Mouse (Mus musculus): ENCODE results near the gene Ptgdr.
"Not testable (repeated sequence)": the region's sequence is repeated elsewhere in the genome, so short reads cannot be mapped to it uniquely, and the experiment has no call there.

Ptgdr gene

DNA sequence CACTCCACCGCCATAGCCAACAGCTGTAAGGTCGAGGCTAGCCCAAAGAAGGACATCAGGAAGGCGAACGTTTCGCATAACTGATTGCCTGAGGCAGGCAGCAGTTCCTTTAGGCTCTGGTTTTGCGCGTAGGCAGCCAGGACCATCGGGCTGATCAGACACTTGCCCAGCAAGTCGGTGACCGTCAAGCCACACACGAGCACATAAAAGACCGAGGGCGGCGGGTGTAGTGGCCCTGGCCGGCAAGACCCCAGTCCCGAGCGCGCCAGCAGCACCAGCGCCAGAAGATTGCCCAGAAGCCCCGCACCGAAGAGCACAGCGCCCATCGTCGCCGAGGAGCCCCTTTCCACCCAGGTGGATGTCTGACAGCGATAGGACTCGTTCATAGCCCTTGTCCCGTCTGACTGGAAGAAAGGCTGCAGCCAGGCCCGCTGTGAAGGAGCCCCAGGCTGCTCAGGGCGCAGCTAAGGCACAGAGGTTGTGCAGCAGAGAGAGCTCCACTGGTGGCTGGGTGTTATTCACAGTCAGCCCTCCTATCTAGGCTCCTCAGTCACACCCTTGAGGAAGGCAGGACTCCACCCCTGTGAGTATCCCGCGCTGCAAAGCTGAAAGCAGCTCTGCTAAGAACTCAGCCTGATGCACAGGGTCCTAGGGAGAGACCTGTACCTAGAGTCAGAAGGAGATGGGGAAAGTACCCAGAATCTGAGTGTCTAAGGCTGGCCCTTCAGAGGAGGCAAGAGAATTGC is at the start of gene Ptgdr:
TSS of gene Ptgdr (minus strand) at position 508 of the 746 bp plus-strand sequence.
- DNase-seq (ENCODE audit: low spot score in 2 of 2) = no peak

DNA sequence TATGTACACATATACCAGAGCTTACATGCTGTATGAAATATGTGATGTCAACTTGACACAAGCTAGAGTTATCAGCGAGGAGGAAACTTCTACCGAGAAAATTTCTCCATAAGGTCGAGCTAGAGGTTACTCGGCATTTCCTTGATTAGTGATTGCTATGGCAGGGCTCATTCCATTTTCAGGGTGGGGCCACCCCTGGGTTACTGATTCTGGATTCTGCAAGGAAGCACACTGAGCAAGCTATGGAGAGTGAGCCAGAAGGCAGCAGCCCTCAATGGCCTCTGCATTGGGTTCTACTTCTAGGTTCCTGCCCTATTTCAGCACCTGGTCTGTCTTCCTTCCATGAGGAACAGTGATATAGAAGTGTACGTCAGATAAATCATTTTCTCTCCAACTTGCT is 48.6 kb upstream of the Ptgdr start:
- no peak for DNase-seq (ENCODE audit: low spot score in 2 of 2)

DNA sequence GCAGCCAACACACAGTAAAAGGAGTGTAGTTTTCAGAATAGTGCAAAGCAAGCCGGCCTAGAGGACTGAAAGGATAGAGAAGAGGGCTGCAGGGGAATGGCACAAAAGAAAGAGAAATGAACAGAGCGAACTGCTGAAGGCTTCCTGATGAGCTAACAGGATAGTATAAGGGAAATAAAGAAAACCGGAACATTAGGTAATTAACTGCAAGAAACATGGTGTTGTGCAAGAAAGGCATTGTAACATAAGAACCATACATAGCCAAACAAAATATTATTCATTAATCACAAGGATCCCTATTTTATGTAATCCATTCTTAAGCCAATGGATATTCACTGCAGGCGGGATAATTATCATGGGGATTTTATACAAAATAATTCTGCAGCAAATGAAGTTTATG is 45.0 kb upstream of the Ptgdr start:
- DNase-seq (ENCODE audit: low spot score in 2 of 2) = no peak

DNA sequence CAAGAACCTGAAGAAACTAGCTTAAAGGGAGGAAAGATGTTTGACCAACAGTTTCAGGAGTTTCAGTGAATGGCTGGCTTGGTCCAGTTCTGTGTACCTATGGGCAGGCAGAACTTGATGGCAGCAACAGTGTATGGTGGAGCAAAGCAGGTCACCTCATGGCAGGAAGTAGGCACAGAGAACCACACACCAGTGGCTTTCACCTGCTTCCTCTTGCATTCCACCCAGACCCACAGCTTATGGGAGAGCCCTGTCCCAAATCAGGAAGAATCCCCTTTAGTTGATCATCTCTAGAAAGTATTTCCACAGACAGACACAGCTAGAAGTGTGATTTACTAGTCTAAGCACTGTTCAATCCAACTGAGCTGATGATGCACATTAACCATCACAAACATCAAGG is 42.6 kb upstream of the Ptgdr start:
- DNase-seq (ENCODE audit: low spot score in 2 of 2) = not testable (repeated sequence)

DNA sequence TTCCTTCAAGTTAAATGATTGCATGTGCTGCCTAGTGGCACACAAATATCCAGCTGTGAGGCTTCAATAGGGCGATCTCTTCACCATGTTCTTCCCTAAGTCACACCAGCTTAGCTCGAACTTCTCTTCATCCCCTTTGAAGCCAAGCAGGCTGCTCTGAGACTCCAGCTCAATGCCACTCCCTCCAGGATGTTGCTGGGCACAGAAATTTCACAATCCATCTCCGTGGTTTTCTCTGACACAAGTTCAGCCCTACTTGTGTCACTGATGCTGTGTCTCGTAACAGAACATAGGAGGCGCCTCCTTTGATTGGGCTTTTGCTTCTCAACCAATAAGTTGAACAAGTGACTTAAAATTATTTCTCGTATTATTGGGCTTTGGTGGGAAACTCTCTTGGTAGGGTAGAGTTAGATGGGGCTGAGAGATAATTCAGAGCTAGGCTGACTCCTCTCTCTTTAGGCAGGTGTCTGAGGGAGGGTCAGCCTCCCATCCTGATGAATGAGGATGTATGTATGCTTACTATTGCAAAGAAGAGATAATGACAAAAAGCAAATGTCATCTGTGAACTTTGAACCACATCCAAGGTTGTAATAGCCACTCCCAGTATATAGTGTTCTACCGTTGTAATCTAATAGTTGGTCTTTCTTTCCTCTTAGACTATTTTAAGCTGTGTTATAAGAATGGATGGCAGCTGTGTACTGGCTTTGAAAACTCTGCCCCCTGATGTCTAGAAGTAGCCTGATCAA is 32.4 kb upstream of the Ptgdr start:
- DNase-seq (ENCODE audit: low spot score in 2 of 2) = no peak

DNA sequence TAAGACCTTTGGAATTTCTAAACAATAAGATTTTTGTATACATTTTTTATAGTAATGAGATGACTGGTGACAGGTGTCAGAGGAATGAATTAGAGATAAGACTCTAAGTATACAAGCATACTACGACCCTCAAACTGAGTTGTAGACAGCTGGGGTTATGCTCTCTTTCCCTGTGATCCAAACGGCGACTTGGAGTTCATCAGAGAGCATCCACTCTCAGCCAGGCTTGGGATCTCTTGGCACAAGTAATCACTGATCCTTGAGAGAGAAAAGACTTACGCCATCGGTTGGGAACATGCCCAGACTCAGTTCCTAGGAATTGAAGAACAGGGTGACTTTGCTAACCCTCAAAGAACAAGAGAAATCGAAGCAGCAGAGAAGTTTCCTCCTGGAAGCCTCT is 10.5 kb upstream of the Ptgdr start:
- no peak for DNase-seq (ENCODE audit: low spot score in 2 of 2)

DNA sequence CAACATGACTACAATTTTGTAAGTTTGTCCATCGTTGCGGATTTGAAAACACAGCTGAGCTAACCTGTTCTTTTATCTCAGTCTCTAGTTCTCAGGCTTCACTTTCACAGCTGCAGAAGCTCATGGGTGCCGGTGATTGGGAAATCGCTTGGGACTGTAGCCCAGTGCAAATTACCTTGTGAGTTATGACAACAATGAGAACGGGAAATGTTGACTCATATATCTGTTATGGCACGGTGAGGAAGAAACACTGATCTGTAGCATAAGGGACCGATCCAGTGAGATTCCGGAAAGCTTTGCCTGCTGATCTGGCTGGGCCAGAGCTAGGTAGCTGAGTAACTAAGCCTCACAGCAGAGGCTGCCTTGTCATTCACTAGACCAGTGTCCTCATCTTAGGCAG is 6.5 kb upstream of the Ptgdr start:
- no peak for DNase-seq (ENCODE audit: low spot score in 2 of 2)

DNA sequence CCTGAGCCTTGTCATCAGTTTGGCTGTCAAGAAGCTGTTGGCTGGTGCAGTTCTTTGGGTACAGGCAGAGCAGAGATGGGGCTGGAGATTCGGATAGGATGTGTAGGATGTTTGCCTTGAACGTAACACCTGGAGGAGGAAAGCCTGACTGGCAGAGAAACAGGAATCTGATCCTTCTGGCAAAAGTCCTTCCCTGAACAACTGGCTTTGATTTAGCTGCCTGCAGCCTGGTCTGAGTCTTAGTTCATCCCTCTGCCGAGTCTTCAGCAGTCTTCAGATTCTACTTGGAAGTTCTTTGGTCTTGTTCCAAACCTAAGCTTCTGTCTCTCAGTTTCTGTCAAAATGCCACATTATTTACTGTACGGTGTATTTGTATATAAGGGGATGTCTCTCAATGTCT is 3.9 kb upstream of the Ptgdr start:
- no peak for DNase-seq (ENCODE audit: low spot score in 2 of 2)

DNA sequence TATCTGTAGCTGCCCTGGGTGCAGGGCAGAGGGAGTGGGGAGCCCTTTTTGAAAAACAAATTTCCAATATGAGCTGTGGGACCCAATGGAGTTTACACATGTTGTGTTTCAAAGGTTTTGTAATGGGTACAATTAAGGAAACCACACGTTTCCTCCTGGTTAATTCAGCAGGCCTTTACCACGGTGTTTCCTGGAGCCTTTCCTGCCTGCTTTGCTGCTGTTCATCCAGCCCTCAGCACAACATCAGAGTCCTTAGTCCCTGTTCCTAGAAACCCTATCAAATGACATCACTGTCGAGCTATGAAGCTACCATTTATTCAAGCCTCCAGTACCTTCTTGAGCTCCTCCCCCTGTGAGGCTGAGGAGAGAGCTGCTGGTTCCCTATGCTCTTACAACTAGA is 2.0 kb upstream of the Ptgdr start:
- no peak for DNase-seq (ENCODE audit: low spot score in 2 of 2)

DNA sequence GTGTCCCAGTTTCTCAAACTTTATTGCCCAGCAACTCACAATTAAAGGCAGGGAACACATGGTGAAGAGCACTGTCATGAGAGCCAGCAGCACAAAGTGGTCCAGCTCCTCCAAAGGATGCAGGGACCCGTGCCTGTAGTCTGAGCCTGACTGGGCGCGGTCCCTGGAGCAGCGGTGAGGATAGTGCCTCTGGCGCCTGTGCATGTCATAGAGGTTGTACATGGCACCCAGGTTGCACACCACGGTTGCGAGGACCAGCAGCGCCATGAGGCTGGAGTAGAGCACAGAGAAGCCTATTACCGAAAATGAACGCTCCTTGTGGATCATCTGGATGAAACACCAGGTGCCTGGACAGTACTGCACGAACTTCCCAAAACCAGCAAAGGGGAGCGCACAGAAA is 803 bp downstream of the Ptgdr start:
- no peak for DNase-seq (ENCODE audit: low spot score in 2 of 2)

DNA sequence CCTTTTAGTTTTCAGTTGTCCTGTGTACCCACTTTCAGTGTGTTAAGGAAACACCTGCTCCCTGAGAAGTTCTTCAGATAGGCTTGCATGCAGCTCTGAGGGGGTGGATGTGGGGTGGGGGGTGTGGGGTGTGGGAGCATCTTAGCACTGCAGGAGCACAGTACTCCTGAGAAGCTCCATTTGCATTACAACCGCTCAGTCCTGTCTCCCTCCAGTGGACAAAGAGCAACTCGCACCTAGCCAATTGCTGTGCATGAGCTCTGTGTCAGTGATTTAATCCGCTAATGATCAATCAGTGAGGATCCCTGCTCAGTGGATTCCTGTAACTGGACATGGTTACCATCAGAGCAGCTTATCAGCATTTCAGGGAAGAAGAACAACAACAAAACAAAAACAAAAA is 8.5 kb downstream of the Ptgdr start:
- DNase-seq (ENCODE audit: low spot score in 2 of 2) = peak in 1 of 2 experiments; percentile 10

DNA sequence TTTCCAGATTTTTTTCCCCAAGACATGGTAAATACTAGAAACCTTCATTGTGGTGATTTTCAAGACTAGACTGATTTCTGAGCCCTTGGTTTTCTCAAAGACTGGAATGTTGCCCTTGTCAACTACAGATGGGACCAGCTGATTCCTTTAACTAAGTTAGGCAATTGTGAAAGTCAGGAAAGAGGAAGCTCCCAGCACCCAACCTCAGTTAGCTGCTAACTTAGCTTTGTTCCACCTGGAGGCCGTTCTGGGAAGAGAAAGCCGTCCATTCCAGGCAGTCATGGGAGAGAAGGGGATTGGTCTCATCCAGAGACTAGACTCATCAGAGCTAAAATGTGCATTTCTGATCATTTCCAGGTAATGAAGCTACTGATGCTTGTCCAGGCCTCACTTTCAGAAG is 11.4 kb downstream of the Ptgdr start:
- no peak for DNase-seq (ENCODE audit: low spot score in 2 of 2)

DNA sequence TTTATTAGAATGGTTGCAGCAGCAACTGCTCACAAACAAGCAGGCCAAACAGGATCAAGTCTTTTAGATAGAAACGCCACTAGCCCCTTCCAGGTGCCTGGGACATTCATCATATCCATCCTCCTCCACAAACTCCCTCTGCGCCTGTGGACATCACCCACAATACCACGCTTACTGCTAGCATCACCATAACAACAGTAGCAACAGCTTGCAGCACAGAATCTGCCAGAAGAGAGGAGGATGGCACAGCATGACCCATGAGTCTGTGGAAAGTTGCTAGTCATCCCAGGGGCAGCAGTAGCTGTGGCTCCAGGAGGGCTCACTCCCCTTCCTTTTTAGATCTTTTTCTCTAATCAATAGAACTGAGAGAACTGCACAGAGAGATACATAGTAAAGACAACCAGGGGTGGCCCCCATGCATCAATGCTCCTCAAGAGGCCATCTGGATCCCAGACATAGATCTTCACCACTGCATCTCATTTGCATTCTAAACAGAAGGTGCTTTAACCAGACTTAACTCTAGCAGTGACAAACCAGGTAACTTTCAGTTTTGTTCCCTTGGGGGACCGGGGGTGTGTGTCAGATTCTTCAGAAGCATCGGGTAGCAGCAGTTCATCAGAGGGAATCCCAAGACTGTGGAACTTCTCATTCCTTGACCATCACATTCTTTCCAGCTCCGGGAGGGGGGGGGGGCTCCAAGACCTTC is 12.5 kb downstream of the Ptgdr start:
- peak in 1 of 2 experiments; percentile 13 for DNase-seq (ENCODE audit: low spot score in 2 of 2)

DNA sequence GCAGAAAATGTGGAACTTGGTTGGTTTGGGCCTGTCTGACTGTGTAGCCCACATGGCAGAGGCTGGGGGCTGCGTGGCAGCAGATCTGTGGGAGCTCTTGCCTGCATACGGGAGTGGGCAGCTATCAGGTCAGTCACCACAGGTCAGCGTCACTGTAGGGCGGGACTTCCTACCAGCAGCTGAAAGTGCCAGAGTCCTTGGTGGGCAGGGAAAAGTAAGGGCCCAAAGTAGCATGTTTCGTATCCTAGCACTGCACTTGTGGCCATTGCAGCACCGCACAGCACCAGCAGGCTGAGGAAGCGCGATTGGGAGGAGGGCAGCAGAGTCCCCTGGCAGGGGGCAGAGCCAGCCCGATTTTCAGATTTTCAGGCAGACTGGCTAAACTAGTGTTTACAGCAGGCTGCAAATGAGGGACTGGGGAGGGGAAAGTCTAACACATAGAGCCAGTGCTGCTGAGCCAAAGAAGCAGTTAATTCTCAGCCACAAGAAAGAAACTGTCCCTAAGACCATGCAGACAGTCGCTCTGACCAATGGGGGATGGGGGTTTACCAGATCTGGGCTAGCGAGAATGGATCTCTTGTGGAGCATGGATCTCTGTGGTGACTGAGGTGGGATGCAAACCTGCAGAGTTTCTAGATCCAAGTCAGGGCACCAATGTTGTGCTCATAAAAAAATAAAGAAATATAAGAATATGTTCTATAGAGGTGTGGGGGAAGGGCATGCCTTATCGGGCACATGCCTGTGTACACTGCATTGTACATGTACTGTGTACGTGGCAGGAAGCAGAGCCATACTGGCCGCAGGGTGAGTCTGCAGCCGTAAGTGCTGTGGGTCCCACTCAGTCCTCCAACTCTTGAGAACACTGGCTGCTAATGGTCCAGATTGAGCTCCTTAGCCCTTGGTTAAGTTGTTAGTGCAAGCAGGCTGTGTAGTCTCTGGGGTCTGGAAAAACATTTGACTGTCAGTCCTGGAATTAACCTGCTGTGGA is 15.1 kb downstream of the Ptgdr start:
- no peak for DNase-seq (ENCODE audit: low spot score in 2 of 2)

DNA sequence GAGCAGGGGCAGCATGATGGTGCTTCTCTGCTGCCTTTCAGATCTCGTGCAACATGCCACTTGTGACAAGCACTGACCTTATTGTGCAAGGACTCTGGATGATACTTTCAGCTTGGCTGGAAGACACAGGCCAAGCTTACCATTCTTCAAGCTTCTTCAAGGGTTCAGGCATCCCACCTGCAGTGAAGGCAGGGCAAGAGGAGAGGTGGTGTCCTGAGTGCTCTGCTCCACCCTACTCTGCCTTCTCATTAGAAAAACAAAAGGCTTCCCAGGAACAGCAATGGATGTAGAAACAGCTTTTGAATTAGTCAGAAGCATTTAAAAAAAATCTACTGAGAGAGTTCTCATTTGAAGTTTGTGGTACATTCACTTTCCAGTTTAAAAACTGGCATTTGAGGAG is 20.5 kb downstream of the Ptgdr start:
- DNase-seq (ENCODE audit: low spot score in 2 of 2) = no peak

DNA sequence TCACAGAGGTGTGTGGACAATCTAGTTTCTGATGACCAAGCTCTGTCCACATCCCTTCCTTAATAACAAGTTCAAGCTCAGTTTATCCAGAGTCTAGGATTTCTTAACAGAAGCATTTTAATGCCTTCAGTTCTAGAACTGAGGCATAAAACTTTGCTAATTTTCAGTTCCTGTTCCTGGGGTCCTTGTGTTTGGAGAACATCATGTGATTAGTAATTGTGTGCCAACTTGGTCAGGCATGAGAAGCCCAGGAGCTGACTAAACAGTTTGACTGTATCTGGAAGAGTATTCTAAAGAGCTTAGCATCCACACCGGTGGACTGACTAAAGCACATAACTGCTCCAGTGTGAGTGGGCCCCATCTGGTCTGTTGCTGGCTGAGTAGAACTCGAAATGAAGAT is 24.0 kb downstream of the Ptgdr start:
- no peak for DNase-seq (ENCODE audit: low spot score in 2 of 2)

DNA sequence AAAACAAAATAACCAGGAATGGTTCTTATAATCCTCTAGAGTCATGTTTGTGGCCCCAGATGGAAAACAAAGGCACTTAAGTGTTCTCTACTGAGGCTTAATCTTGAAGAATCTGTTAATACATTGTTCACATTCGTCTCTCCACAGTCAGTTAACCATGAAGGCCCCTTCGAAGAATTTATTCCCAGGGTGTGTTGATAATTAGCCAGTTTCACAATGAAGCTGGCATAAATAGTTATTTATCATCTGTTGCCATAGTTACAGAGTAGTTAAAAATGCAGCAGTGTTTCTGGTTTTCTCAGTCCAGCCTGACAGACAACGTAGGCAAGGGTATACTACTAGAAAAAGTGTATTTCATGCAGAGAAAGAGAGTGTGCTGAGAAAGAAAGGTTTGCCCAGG is 25.0 kb downstream of the Ptgdr start:
- not testable (repeated sequence) for DNase-seq (ENCODE audit: low spot score in 2 of 2)

DNA sequence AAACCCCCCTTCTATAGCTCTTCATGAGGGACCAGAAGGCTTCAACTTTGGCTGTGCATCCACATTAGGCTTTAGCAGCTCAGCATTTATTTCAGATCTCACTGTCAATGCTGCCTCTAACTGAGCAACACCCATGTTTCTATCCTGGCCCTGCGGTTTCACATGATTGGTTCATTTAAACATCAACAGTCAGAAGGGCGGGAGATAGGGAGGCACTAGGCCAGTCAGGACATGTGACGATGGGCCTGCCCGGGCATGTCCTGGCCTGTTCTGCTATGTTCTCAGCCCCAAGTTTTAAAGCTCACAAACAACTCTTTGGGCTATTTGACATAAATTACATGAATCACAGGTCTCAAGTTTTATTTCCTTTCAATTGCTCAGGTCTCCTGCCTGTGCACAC is 26.1 kb downstream of the Ptgdr start:
- DNase-seq (ENCODE audit: low spot score in 2 of 2) = not testable (repeated sequence)

DNA sequence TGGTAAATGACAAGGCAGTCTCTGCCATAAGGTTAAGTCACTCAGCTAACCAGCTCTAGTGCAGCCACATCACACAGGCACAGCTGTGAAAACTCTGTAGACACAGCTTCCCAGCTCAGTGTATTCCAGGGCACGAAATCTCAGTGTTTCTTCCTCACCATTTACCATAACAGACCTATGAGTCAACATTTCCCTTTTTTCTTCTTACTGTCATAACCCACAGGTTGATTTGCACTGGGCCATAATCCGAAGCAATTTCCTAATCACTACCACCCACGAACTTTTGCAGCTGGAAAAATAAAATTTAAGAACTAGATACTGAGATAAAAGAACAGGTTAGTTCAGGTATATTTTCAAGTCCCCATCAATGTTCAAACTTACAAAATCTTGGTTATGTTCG is 31.4 kb downstream of the Ptgdr start:
- no peak for DNase-seq (ENCODE audit: low spot score in 2 of 2)

DNA sequence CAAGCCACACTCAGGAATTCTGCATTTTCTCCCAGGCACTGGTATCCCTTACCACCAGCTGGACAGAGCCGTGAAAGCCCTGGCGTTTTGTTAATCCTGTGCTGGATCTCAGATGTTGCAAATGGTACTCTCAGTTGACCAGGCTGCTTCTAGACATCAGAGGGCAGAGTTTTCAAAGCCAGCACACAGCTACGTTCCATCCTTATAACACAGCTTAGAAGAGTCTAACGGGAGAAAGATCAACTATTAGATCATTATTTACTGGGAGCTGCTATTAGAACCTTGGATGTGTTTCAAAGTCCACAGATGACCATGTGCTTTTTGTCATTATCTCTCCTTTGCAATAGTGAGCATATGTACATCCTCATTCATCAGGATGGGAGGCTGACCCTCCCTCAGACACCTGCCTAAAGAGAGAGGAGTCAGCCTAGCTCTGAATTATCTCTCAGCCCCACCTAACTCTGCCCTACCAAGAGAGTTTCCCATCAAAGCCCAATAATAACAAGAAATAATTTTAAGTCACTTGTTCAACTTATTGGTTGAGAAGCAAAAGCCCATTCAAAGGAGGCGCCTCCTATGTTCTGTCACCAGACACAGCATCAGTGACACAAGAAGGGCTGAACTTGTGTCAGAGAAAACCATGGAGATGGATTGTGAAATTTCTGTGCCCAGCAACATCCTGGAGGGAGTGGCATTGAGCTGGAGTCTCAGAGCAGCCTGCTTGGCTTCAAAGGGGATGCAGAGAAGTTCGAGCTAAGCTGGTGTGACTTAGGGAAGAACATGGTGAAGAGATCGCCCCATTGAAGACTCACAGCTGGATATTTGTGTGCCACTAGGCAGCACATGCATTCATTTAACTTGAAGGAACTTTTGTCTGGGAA is 37.8 kb downstream of the Ptgdr start:
- DNase-seq (ENCODE audit: low spot score in 2 of 2) = no peak

DNA sequence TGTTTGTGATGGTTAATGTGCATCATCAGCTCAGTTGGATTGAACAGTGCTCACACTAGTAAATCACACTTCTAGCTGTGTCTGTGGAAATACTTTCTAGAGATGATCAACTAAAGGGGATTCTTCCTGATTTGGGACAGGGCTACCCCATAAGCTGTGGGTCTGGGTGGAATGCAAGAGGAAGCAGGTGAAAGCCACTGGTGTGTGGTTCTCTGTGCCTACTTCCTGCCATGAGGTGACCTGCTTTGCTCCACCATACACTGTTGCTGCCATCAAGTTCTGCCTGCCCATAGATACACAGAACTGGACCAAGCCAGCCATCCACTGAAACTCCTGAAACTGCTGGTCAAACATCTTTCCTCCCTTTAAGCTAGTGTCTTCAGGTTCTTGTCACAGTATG is 46.0 kb downstream of the Ptgdr start:
- not testable (repeated sequence) for DNase-seq (ENCODE audit: low spot score in 2 of 2)

Measured in frontal cortex, postnatal 36 days (tissue).